Mouse (Mus musculus) cortical plate, adult 2 months (tissue): ENCODE results near the gene Oxsr1. TPM values are rescaled to one million over a fixed set of nuclear protein-coding genes. Genes with fewer than 3 reads are reported as not detected.
A peak's percentile ranks its signal among the peaks of the same experiment; 100 is the strongest.
"Not testable (repeated sequence)": the region's sequence is repeated elsewhere in the genome, so short reads cannot be mapped to it uniquely, and the experiment has no call there.

ENCODE experiments used
- H3K27ac ChIP-seq: fragments of 200-500 bp; 2 replicates; pipeline ENCODE4 v1.5.1; 2012; ENCODE audit warnings: low read length, control low read depth, inconsistent platforms; ENCODE audit not compliant: insufficient read depth
- H3K4me1 ChIP-seq: fragments of 200-500 bp; 2 replicates; pipeline ENCODE4 v1.6.1; 2011; ENCODE audit warnings: low read length; ENCODE audit not compliant: control insufficient read depth, insufficient read depth
- H3K4me3 ChIP-seq: fragments of 200-500 bp; 2 replicates; pipeline ENCODE4 v1.5.1; 2011; ENCODE audit warnings: mild to moderate bottlenecking, low read length, control low read depth; ENCODE audit not compliant: insufficient read depth
- CTCF ChIP-seq: fragments of 200-500 bp; IDR thresholded peaks from 2 replicates; pipeline ENCODE4 v1.5.1; 2011; ENCODE audit warnings: mild to moderate bottlenecking, control low read depth, low read length; ENCODE audit not compliant: insufficient read depth; ENCODE audit errors: extremely low read depth
- POLR2A ChIP-seq: fragments of 200-500 bp; IDR thresholded peaks from 2 replicates; pipeline ENCODE4 v1.6.1; 2011; ENCODE audit warnings: mild to moderate bottlenecking, low read length, control low read depth; ENCODE audit not compliant: insufficient read depth; ENCODE audit errors: extremely low read depth
- polyA plus RNA-seq: library from polyadenylated mRNA; depleted of rRNA; stranded (reverse); fragments of >200 nt; gene quantifications from 2 replicates; pipeline ENCODE4 v1.2.3, GENCODE M21; 2012

Gene Oxsr1
- polyA plus RNA-seq, 1 experiment = 46.9 TPM

DNA sequence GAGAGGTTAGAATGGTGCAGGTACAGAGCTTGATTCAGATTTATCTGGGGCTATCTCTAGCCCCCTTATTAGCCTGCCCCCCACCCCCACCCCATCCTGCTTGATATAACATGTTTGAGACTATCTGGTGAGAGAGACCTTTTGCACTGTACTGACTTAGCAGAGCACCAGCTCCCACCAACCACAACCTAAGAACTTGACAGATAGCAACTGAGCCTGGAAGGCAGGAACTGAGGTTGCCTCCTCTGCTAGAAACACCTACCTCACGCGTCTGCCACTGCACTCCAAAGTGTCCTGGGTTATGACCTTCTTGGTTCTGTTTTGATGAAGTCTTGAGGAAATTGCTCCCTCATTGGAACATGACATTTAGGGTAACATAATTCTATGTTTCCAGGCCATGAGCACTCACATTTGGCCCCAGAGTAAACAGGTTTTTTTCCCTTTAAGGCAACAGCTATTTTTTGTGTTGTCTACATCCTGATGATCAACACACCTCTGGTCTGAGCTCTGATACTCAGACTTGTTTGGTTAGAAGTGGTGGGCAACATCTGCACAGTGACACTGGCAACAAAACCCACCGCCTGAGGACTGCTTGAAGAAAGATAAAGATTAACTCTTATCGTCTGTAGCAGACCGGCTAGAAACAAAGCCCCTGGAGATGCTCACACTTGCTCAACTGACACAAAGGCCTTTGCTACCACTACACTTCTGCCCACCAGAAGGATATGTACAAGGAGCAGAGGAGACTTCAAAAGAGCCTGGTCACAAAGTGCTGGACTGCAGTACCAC lies 41.1 kb downstream of the Oxsr1 start:
- H3K4me1 ChIP-seq = 0 out of 2 replicates have a peak, but pooled peaks cover 2% of the 10 kb centered on the region
- TF ChIP-seq POLR2A (no peak), CTCF (no peak)
- no peak overlapping the region for H3K4me3 ChIP-seq
- no peak overlapping the region for H3K27ac ChIP-seq

DNA sequence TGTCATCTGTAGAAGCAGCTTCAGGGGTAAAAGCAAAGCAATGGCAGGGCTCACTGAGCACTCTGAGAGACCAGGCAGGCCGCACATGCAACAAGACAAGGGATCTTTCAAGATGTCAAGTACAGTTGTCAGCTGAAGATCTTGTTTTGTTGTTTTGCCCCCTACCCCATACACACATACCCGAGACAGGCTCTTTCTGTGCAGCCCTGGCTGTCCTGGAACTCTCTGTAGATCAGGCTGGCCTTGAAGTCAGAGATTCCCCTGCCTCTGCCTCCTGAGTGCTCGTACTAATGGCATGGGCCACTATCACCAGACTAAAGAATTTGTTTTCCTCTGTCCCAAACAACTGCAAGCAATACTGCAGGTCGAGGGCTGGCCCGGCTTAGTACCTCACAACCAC lies 44.2 kb downstream of the Oxsr1 start:
- Histone ChIP-seq H3K4me1 (no peaks in the 10 kb centered on the region), H3K4me3 (no peak overlapping the region), H3K27ac (no peak overlapping the region)
- TF ChIP-seq POLR2A = no peak
- TF ChIP-seq CTCF = no peak

DNA sequence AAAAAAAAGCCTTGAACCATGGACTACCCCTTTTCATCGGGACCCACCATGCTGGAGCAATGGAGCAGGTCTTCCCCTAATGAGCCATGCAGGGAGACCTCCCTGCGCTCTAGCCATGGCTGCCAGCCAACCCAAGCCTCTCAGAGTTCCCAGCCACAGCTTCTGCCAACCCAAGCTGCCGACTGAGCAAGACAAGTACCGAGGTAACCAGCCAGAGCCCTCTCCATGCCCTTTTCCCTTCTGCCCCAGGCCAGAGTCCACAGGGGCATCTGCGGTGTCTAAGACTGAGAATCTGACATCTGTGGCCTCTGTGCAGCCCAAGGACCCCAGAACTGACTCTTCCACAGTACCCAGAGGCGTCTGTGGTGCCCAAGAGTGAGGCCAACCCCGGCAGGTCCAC lies 45.9 kb downstream of the Oxsr1 start:
- Histone ChIP-seq H3K4me1 (no peaks in the 10 kb centered on the region; the same call in 1 of the 2 replicates), H3K27ac (no peak overlapping the region), H3K4me3 (no peak overlapping the region)
- no peak for TF ChIP-seq POLR2A
- TF ChIP-seq CTCF = no peak

DNA sequence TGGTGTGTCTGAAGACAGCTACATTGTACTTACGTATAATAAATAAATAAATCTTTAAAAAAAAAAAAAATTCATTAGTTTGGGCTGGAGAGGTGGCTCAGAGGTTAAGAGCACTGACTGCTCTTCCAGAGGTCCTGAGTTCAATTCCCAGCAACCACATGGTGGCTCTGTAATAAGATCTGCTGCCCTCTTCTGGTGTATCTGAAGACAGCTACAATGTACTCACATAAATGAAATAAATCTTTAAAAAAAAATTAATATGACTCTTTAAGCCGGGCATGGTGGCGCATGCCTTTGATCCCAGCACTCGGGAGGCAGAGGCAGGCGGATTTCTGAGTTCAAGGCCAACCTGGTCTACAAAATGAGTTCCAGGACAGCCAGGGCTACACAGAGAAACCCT lies 47.4 kb downstream of the Oxsr1 start:
- H3K4me3 ChIP-seq, H3K27ac ChIP-seq, H3K4me1 ChIP-seq: not testable (repeated sequence)

DNA sequence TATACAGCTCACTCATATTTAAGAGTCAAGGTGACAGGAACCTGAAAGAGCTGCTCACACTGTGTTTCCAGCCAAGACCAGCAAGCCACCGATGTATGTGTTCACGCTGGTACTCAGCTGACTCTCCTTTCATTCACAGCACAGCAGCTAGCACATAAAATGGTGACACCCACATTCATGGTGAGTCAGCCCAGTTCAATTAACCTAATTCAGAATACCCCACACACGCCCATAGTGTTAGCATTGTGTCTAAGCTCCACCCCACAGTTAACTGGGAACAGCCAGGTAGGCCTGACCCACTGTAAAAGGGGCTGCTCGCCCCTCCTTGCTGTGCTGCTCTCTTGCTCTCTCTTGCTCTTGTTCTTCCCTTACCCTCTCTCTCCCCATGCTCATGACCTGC lies 50.7 kb downstream of the Oxsr1 start:
- H3K4me1 ChIP-seq = peaks cover 1% of the 10 kb centered on the region
- H3K4me3 ChIP-seq = no peak overlapping the region
- H3K27ac ChIP-seq = no peak overlapping the region
- TF ChIP-seq CTCF = no peak
- no peak for TF ChIP-seq POLR2A

DNA sequence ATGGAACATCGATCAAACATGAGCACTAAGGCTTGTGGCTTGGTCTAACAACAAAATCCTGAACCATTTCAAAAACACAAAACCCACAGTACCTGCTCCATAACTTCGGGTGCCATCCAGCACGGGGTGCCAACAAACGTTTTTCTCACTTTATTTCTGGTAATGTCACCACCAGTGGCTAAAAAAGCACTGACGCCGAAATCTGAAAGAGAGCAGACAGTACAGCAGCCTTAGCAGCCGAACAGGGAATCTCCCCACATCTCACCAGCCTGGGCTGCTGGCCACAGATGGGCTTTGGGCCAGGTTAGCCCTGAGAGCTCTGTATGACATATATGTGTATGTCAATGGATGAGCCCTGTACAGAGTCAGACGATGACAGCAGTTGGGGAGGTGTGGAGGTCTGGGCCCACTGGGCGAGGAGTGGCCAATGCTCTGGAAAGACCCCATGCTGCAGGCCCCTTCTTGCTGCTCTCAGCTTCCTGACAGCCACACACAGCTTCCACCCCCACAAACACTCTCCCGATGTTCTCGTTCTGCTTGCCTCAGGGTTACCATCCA lies 53.6 kb downstream of the Oxsr1 start:
- no peak overlapping the region for H3K27ac ChIP-seq
- H3K4me1 ChIP-seq = peaks cover 1% of the 10 kb centered on the region
- TF ChIP-seq CTCF (no peak), POLR2A (no peak)
- no peak overlapping the region for H3K4me3 ChIP-seq

DNA sequence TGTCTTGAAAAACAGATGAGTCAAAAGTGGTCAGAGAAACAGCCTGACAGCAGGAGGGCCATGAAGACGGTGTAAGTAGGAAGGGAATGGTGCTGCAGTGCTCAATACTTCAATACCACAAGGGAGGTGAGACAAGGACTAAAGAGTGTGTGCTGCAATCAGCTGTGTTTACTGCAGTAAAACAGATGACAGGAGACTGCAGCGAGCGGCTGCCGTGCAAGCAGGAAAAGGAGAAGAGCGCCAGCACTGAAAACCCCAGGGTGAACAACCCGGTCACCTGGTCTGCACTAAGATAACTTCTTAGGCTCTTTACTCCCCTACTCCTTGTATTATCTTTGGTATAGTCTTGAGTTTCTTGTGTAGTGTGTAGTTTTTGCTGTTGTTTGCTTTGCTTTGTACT lies 54.1 kb downstream of the Oxsr1 start:
- Histone ChIP-seq H3K4me3 (no peak overlapping the region), H3K4me1 (peaks cover 1% of the 10 kb centered on the region), H3K27ac (no peak overlapping the region)
- TF ChIP-seq POLR2A (no peak), CTCF (no peak)

DNA sequence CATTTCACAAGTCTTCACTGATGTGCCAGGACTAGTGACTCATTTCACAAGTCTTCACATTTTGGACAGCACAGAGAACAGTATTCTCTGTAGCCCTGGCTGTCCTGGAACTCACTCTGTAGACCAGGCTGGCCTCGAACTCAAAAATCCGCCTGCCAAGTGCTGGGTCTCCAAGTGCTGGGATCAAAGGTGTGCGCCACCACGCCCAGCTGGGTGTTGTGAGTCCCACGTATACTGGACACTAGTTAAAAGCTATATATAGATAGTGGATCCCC lies 56.2 kb downstream of the Oxsr1 start:
- H3K4me3 ChIP-seq, H3K4me1 ChIP-seq: not testable (repeated sequence)

DNA sequence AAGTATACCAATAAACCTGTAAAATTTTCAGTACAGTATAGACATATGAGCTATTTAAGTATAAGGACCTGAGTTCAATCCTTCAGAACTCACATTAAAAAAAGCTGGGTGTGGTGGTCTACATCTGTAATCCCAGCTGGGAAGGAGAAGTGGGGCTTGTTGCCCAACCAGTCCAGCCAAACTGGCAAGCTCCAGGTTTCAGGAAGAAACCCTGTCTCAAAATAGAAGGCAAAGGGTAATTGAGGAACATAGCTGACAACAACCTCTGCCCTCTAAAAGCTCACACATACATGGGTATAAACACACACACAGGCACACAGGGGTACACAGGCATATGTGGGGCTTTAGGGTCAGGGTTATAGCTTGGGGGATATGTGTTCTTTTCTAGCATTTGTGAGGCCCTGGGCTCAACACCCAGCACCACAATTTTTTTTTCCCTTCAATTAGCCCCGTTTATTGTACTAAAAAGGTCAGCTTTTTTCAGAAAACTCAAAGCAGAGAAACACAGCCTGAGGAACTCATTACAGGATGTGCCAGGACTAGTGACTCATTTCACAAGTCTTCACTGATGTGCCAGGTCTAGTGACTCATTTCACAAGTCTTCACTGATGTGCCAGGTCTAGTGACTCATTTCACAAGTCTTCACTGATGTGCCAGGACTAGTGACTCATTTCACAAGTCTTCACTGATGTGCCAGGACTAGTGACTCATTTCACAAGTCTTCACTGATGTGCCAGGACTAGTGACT lies 56.7 kb downstream of the Oxsr1 start:
- H3K4me3 ChIP-seq, H3K4me1 ChIP-seq: not testable (repeated sequence)
- peak overlapping the region; percentile 26; the same call in 1 of the 2 replicates for H3K27ac ChIP-seq

More for the DNA sequence above, 56.2 kb downstream of the Oxsr1 start:
- H3K27ac ChIP-seq = not testable (repeated sequence)

DNA sequence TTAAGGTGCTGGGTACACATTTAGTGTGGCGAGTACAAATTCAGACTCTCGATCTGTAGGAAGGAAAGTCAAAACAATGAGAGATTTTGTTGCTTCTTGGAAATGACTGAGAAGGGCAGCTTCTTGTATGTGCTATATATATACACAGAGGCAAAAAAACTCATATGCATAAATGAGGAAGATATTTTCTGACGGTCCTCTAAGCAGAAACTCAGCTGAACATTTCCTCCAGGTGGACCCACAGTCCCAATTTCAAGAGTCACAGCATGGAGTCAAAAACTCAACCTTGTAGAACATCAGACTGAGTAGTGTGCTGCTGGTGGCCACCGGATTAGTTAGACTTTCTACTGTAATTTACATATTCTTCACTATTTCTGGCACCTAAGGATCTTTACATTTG lies 59.2 kb downstream of the Oxsr1 start:
- Histone ChIP-seq H3K27ac (no peak overlapping the region), H3K4me1 (peaks cover under 1% of the 10 kb centered on the region; the same call in 1 of the 2 replicates), H3K4me3 (no peak overlapping the region)
- TF ChIP-seq POLR2A (no peak), CTCF (no peak)
